Mouse (Mus musculus) heart, postnatal 0 days (tissue): ENCODE measurements around the gene Dnmbp.

Experiments used
- CTCF ChIP-seq: IDR thresholded peaks from 2 replicates; pipeline ENCODE4 v1.5.1; 2016; ENCODE audit warnings: antibody characterized with exemption, control low read depth, low read depth
- EP300 ChIP-seq: IDR thresholded peaks from 2 replicates; pipeline ENCODE4 v1.6.1; 2016; ENCODE audit warnings: antibody characterized with exemption, low read depth

DNA sequence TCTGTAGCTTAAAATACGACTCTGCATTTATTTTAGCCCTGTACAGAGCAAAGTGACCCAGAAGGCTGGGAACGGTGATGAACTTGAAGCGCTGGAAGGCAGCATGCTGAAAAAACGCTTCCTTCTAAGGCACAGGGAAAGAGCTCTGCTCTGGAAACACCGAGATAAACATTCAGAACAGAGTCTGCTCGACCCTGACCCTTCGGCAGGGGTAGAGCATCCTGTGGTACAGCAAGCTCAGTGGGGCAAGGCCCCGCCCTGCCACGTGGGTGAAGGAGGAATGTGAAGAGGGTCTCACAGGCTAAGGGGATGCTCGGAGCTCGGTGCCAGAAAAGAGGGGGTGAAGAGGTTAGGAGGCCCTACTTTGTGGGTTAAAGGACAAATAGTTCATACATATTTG is 1.6 kb downstream of the Dnmbp start:
- no peak for TF ChIP-seq EP300
- no peak for TF ChIP-seq CTCF
